Mouse (Mus musculus) ovary, postnatal 36 days (tissue): Measurements from ENCODE around the gene Olfr62.

Experiments used
- DNase-seq: peaks from one replicate; pipeline ENCODE4 v3.0.0; 2022; ENCODE audit warnings: low spot score, mixed read lengths

The Olfr62 gene

DNA sequence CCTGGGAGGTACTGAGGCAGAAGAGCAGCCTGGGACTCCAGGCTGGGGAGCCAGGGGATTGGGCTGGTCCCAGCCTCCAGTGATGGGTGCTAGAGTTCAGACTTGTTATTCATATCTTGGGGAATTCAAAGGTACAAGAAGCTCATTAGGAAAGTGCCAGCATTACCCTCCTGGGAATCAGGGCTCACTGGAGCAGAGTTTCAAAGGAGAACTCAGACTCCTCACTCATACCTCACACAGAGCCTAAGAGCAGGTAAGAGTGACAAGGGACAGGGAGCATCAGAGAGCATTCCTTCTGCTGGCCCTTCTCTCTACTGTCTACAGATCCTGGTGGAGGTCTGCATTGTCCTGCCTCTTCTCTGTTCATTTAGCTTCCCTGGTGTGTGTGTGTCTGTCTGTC lies at the start of gene Olfr62:
Gene Olfr62 (plus strand): TSS at position 301 of the 400 bp plus-strand sequence.
- no peak for DNase-seq

- DNase-seq = no peak
Observed at GRCm38 (mm10) chr4:118609836-118610235, 48.9 kb upstream of the Olfr62 start.

DNA sequence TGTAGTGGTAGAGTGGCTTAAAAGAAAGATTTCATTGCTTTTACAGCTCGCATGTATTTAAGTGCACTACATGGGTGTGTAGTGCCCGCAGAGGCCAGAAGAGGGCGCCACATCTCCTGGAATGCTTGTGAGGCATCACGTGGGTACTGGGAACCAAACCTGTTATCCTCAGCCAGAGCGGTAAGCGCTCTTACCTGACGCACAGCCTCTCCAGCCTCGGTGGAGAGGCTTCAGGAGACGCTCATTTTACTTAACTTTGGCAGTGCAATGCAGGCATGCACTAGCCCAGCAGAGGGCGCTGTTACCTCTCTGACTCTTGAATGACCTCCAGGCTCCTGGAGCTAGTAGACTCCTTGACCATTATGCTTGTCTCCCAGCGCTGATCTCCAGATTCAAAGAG lies 46.1 kb upstream of the Olfr62 start:
- peak; percentile 47 for DNase-seq

DNA sequence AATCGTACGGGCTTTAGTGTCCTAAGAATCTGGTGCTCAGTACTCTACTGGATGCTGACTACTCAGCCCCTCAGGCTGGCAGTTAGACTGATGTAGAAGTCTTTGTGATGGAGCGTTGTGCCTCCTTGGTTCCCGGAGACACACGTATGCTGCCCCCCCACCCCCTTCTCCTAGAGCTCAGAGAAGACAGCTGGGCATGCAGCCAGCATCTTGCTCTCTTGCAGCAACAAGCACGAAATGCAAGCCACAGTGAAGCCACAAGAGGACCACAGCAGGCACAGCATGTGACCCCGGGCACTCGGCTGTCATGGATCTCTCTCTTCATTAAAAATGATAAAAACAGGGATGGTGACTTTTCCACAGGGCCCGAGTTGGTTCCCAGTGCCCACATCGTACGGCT lies 43.3 kb upstream of the Olfr62 start:
- no peak for DNase-seq

GRCm38 (mm10) chr4:118620279-118620966 lies 38.3 kb upstream of the Olfr62 start, which contains the start of the genes Cfap57 and Ebna1bp2:
Gene Cfap57 (minus strand): TSS chr4:118620777.
Gene Ebna1bp2 (plus strand): TSS chr4:118620799.
- DNase-seq = peak; percentile 84

- DNase-seq = no peak
Observed at GRCm38 (mm10) chr4:118620967-118621320, 37.8 kb upstream of the Olfr62 start.

- DNase-seq = no peak
Observed at GRCm38 (mm10) chr4:118621781-118622180, 37.0 kb upstream of the Olfr62 start.

- DNase-seq = no peak
Observed at GRCm38 (mm10) chr4:118630261-118630660, 28.5 kb upstream of the Olfr62 start.

DNA sequence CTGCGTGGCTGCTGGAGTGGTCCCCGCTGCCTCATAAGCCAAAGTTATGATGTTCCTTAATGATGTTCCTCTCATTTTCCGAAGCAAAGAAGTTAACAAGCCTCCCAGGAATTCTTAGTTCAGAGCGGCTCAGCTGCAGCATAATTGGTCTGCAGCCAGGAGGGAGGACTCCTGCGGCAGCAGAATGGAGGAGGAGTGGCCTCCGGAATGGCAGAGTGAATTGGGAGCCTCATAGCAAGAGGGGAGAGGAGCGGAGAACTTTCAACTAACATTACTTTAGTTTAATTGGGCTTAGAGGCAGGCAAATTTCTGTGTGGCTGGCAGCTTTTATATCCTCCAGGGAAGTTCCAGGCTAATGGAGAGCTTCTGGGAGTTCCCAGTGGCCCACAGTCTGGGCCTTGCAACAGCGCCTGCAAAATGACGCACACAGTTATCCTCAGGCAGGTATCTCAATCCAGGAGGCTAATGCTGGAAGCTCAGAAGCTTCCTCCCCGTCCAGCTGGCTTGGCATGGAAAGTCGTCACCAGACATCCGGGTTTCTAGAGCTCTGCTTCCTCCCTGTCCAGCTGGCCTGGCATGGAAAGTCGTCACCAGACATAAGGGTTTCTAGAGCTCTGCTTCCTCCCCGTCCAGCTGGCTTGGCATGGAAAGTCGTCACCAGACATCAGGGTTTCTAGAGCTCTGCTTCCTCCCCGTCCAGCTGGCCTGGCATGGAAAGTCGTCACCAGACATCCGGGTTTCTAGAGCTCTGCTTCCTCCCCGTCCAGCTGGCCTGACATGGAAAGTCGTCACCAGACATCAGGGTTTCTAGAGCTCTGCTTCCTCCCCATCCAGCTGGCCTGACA lies 16.2 kb upstream of the Olfr62 start:
- DNase-seq = peak; percentile 9

DNA sequence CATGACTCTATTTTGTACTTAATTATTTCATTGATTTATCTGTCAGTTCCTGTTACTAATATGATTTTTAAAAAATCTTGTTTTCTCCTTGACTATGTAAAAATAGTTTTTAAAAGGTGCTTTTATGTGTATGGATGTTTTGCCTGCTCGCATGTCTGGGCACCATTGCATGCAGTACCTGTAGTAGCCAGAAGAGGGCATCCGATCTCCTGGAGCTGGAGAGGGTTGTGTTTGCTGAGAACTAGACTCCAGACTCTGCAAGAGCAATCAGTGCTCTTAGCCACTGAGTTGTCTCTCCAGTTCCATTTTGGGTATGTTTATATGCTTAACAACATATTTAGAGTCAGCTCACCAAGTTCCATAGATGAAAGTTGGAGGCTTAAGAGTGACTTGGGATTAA lies 13.5 kb upstream of the Olfr62 start:
- peak; percentile 12 for DNase-seq

GRCm38 (mm10) chr4:118687086-118687485 lies 28.3 kb downstream of the Olfr62 start:
- no peak for DNase-seq

GRCm38 (mm10) chr4:118692412-118692973 lies 33.7 kb downstream of the Olfr62 start, which contains the start of gene Olfr1342:
Gene Olfr1342 (minus strand): TSS chr4:118692756.
- no peak for DNase-seq

GRCm38 (mm10) chr4:118693812-118694211 lies 35.1 kb downstream of the Olfr62 start:
- no peak for DNase-seq

DNA sequence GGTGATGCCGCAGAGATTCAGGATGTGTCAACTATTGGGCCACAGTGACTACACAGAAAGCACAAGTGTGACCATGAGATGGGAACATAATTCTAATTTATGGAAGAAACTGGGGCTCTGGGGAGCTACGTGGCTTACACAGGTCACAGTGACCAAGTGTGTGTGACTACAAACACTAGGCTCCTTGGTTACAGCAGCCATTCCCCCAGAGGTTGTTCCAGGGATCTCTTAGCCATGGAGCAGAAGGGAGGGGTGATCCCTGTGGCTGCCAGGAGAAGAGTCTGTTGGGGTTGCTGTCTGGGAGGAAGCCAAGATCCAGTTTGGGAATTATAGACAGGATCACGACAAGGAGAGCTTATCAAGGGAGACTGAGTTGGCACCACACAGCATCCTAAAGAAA lies 44.5 kb downstream of the Olfr62 start, which contains the start of gene Olfr1341:
Gene Olfr1341 (plus strand): TSS at position 301 of the 400 bp plus-strand sequence.
- no peak for DNase-seq

- no peak for DNase-seq
Observed at GRCm38 (mm10) chr4:118708086-118708485, 49.3 kb downstream of the Olfr62 start.

- DNase-seq = no peak
Observed at GRCm38 (mm10) chr4:118711656-118712055, 52.9 kb downstream of the Olfr62 start.
